Mouse (Mus musculus): ENCODE results near the gene Chrm3.

DNA sequence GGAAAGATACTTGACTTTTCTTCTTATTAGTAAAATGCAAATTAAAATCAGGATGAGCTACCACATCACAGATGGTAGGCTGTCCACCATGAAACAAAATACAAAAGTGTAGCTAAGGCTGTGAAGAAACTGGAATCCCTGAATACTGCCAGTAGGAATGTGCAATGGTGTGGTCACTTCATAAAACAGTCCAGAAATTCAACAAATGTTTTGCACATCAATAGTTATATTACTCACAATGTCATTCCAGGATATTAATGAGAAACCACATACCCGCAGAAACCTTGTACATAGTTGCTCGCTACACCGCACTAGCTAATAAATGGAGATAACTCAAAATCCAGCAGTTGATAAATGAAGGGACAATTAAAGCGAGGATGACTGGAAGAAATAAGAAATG is 447.9 kb downstream of the Chrm3 start:
- TF ChIP-seq CTCF (IDR thresholded peaks at IDR 0.05; ENCODE audit: control insufficient read depth, insufficient read depth, insufficient read length) (no peak), CEBPB (IDR thresholded peaks at IDR 0.05; ENCODE audit: low read depth) (no peak), MAX (IDR thresholded peaks at IDR 0.05) (no peak), MYOG (IDR thresholded peaks at IDR 0.05; ENCODE audit: control insufficient read depth, extremely low read depth, insufficient read length) (no peak)
